Mouse (Mus musculus) myocyte (in vitro differentiated cells): ENCODE results near the gene Rere.

Experiments used
- CEBPB ChIP-seq: IDR thresholded peaks from 2 replicates; pipeline ENCODE4 v1.6.1; 2011; ENCODE audit warnings: mild to moderate bottlenecking, moderate library complexity; ENCODE audit not compliant: poor library complexity, insufficient read depth, severe bottlenecking
- E2F4 ChIP-seq: IDR thresholded peaks from one replicate; pipeline ENCODE4 v1.6.1; 2011; ENCODE audit warnings: mild to moderate bottlenecking, control low read depth, moderate library complexity; ENCODE audit not compliant: insufficient read depth
- MAX ChIP-seq: IDR thresholded peaks from one replicate; pipeline ENCODE4 v1.6.1; 2011; ENCODE audit warnings: low read depth, mild to moderate bottlenecking, control low read depth
- MYOD1 ChIP-seq, 3 experiments: IDR thresholded peaks; one replicate each; pipeline ENCODE4 v1.6.1; 2011; ENCODE audit warnings: control low read depth in 2 of 3, low read depth in 2 of 3, mild to moderate bottlenecking in 2 of 3, moderate library complexity in 1 of 3; ENCODE audit not compliant: insufficient read length in 2 of 3, control insufficient read depth in 1 of 3
- MYOG ChIP-seq, 3 experiments: IDR thresholded peaks; one replicate each; pipeline ENCODE4 v1.6.1; 2011; ENCODE audit warnings: control low read depth in 2 of 3, low read depth in 2 of 3, mild to moderate bottlenecking in 2 of 3; ENCODE audit not compliant: insufficient read length in 2 of 3, control insufficient read depth in 1 of 3, insufficient read depth in 1 of 3
- POLR2A ChIP-seq: IDR thresholded peaks from one replicate; pipeline ENCODE4 v1.6.1; 2011; ENCODE audit warnings: low read depth, mild to moderate bottlenecking, control low read depth, moderate library complexity; ENCODE audit not compliant: insufficient read length
- POLR2AphosphoS2 ChIP-seq: IDR thresholded peaks from one replicate; pipeline ENCODE4 v1.6.1; 2011; ENCODE audit warnings: low read depth, control low read depth; ENCODE audit not compliant: insufficient read length
- SRF ChIP-seq: IDR thresholded peaks from one replicate; pipeline ENCODE4 v1.6.1; 2011; ENCODE audit warnings: low read depth; ENCODE audit not compliant: control insufficient read depth, insufficient read length
- TCF12 ChIP-seq: IDR thresholded peaks from one replicate; pipeline ENCODE4 v1.6.1; 2011; ENCODE audit warnings: mild to moderate bottlenecking, control low read depth; ENCODE audit not compliant: poor library complexity, insufficient read depth, severe bottlenecking
- TCF3 ChIP-seq: IDR thresholded peaks from one replicate; pipeline ENCODE4 v1.6.1; 2011; ENCODE audit warnings: low read depth, control low read depth; ENCODE audit not compliant: insufficient read length
- USF1 ChIP-seq: IDR thresholded peaks from one replicate; pipeline ENCODE4 v1.6.1; 2011; ENCODE audit warnings: low read depth, mild to moderate bottlenecking, control low read depth, moderate library complexity

GRCm38 (mm10) chr4:150478006-150478405 lies 196.6 kb downstream of the Rere start:
- no peak for TF ChIP-seq POLR2A
- TF ChIP-seq TCF12: no peak
- no peak for TF ChIP-seq USF1
- TF ChIP-seq MAX: no peak
- TF ChIP-seq POLR2AphosphoS2: no peak
- no peak for TF ChIP-seq MYOD1 (IDR thresholded peaks at IDR 0.05; ENCODE audit: control insufficient read depth in 1 of 3, insufficient read length in 2 of 3, low read depth in 2 of 3)
- TF ChIP-seq CEBPB: no peak
- TF ChIP-seq E2F4: no peak
- no peak for TF ChIP-seq TCF3
- TF ChIP-seq MYOG (IDR thresholded peaks at IDR 0.05; ENCODE audit: control insufficient read depth in 1 of 3, insufficient read depth in 1 of 3, insufficient read length in 2 of 3, low read depth in 2 of 3): no peak
- TF ChIP-seq SRF: no peak
